Comparison of ENCODE assay signal across 9 mouse cellular contexts in the genomic region with DNA sequence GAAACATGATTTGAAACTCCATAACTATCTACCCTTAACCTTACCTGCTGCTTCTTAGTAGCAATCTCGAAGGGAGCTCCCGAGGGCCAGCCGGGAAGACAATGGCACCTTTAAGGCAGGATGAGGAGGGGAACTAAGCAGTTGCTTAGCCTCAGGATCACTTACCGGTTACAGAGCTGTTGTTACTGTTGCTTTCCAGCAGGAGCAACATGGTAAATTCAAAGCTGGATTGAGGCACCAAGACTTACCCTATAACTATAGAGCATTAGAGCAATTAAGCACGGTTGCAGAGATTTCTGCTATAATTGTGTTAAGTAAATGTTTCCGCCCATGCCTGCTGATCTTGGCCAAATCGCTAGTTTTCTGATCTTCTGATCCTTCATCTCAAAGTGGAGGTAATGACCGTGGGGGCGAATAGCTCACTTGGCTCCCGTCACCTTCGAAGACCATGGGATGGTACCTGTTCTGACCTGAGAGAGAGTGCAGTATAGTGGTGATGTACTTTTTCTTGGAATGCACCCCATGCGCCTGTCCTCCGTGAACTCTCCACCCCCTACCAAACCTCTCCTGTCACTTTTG. TPM values are rescaled to one million over a fixed set of nuclear protein-coding genes. Genes with fewer than 3 reads are reported as not detected.
DNase-seq lines count a peak whose midpoint lies in the region; ATAC-seq and TF ChIP-seq lines count a peak whose summit lies in the region.
"Had no signal": no experiment of that assay in that cellular context is flagged by ENCODE, and none has a peak within 500 bp of the region (broad histone marks: within the 10 kb centered on the region; RNA-seq: fewer than 3 reads in every experiment).

No protein-coding gene starts in this region.

- peaks cover 7% of the 10 kb centered on the region for H3K36me3 ChIP-seq in heart, embryonic 14.5 days (ENCODE audit: control insufficient read depth, insufficient read depth, low read length)
- no peaks in the 10 kb centered on the region for H3K36me3 ChIP-seq in hindbrain, postnatal 0 days (ENCODE audit: insufficient read depth, low read length)
- H3K36me3 ChIP-seq in midbrain, postnatal 0 days (ENCODE audit: insufficient read depth, low read length), result no peaks in the 10 kb centered on the region; the same call in 1 of the 2 replicates

- H3K4me1 ChIP-seq in heart, embryonic 14.5 days (ENCODE audit: control insufficient read depth in 2 of 2, insufficient read depth in 2 of 2, low read length in 2 of 2), result peaks cover 5 to 12% of the 10 kb centered on the region in 2 experiments; a peak in 2 of 4 replicates
- no peaks in the 10 kb centered on the region for H3K4me1 ChIP-seq in brown adipose tissue, adult 24 weeks (ENCODE audit: control insufficient read depth, insufficient read depth, insufficient read length, low read length)
- peaks cover 17% of the 10 kb centered on the region; the same call in 1 of the 2 replicates for H3K4me1 ChIP-seq in hindbrain, postnatal 0 days (ENCODE audit: insufficient read depth, low read length)
- H3K4me1 ChIP-seq in midbrain, postnatal 0 days (ENCODE audit: insufficient read depth, low read length), result peaks cover 29% of the 10 kb centered on the region; the same call in 1 of the 2 replicates

- no peaks in the 10 kb centered on the region for H3K9me3 ChIP-seq in heart, embryonic 14.5 days (ENCODE audit: control insufficient read depth, low read length)
- H3K9me3 ChIP-seq in hindbrain, postnatal 0 days (ENCODE audit: low read length), result no peaks in the 10 kb centered on the region
- no peaks in the 10 kb centered on the region for H3K9me3 ChIP-seq in midbrain, postnatal 0 days (ENCODE audit: low read length)

- WGBS in heart, embryonic 14.5 days, result 19% methylated on average over 13 of the region's 13 CpGs
- WGBS in hindbrain, postnatal 0 days, result 25% methylated on average over 13 of the region's 13 CpGs
- WGBS in midbrain, postnatal 0 days, result 15% methylated on average over 13 of the region's 13 CpGs

- peak overlapping the region; percentile 62 for H3K9ac ChIP-seq in heart, embryonic 14.5 days (ENCODE audit: low read length)
- H3K9ac ChIP-seq in hindbrain, postnatal 0 days (replicated peaks; ENCODE audit: low read length), result 0 out of 2 replicates have a peak overlapping the region, but pooled peaks have one; percentile 33
- H3K9ac ChIP-seq in midbrain, postnatal 0 days (replicated peaks; ENCODE audit: low read length, poor library complexity, severe bottlenecking), result no peak overlapping the region

- ATAC-seq in heart, embryonic 14.5 days (ENCODE audit: insufficient number of reproducible peaks, insufficient read depth, low FRiP score, low read depth), result no peak
- no peak for ATAC-seq in hindbrain, postnatal 0 days
- no peak for ATAC-seq in midbrain, postnatal 0 days (ENCODE audit: low FRiP score)
- ATAC-seq in frontal cortex, adult (ENCODE audit: low TSS enrichment), result no peak

- no peak for DNase-seq in heart, adult 8-10 months (ENCODE audit: low spot score)
- DNase-seq in hindbrain, postnatal 0 days (ENCODE audit: low spot score), result peak; percentile 46
- DNase-seq in midbrain, postnatal 0 days (ENCODE audit: low spot score), result no peak
- DNase-seq in right cerebral cortex, postnatal 10 days (ENCODE audit: low spot score in 2 of 2), result no peak
- DNase-seq in layer of hippocampus, postnatal 25 days (ENCODE audit: extremely low spot score in 1 of 2, low spot score in 1 of 2), result no peak

- peak; percentile 43; the same call in 1 of the 2 replicates for TF ChIP-seq CTCF in hindbrain, postnatal 0 days (IDR thresholded peaks at IDR 0.05; ENCODE audit: low read depth)
- peak; percentile 30; the same call in 1 of the 2 replicates for TF ChIP-seq CTCF in midbrain, postnatal 0 days (IDR thresholded peaks at IDR 0.05)

- peak overlapping the region; percentile 45 to 56 for H3K4me3 ChIP-seq in heart, embryonic 14.5 days (ENCODE audit: control insufficient read depth in 1 of 2, insufficient read depth in 1 of 2, low read depth in 1 of 2, low read length in 2 of 2)
- 0 out of 2 replicates have a peak overlapping the region, but pooled peaks have one; percentile 39 for H3K4me3 ChIP-seq in brown adipose tissue, adult 24 weeks (ENCODE audit: insufficient read depth, low read depth, low read length)
- peak overlapping the region; percentile 42 for H3K4me3 ChIP-seq in hindbrain, postnatal 0 days (ENCODE audit: low read length)
- peak overlapping the region; percentile 42 for H3K4me3 ChIP-seq in midbrain, postnatal 0 days (ENCODE audit: low read depth, low read length)

- no peak overlapping the region for H3K27ac ChIP-seq in heart, embryonic 14.5 days (replicated peaks in 1 of 2; ENCODE audit: control insufficient read depth in 1 of 2, insufficient read depth in 1 of 2, low read depth in 2 of 2, low read length in 2 of 2)
- no peak overlapping the region for H3K27ac ChIP-seq in brown adipose tissue, adult 24 weeks (replicated peaks; ENCODE audit: low read depth, low read length)
- no peak overlapping the region for H3K27ac ChIP-seq in hindbrain, postnatal 0 days
- no peak overlapping the region for H3K27ac ChIP-seq in midbrain, postnatal 0 days (ENCODE audit: low read depth, low read length)
- H3K27ac ChIP-seq: macrophage had no signal

- peaks cover 31% of the 10 kb centered on the region for H3K27me3 ChIP-seq in heart, embryonic 14.5 days (ENCODE audit: control insufficient read depth, insufficient read depth, low read length)
- H3K27me3 ChIP-seq in hindbrain, postnatal 0 days (ENCODE audit: insufficient read depth, low read length), result no peaks in the 10 kb centered on the region
- no peaks in the 10 kb centered on the region for H3K27me3 ChIP-seq in midbrain, postnatal 0 days (ENCODE audit: insufficient read depth, low read length)

- peak overlapping the region; percentile 75 for H3K4me2 ChIP-seq in heart, embryonic 14.5 days (ENCODE audit: low read length)
- peak overlapping the region; percentile 69 for H3K4me2 ChIP-seq in hindbrain, postnatal 0 days (ENCODE audit: low read depth, low read length)
- peak overlapping the region; percentile 93 for H3K4me2 ChIP-seq in midbrain, postnatal 0 days (ENCODE audit: low read depth, low read length, poor library complexity, severe bottlenecking)

RNA-seq across cellular contexts. Expression of a gene that starts 0.6 kb away (rescaled TPM):
- 1.8 and 2.2 TPM in 2 replicates for polyA plus RNA-seq in heart, embryonic 14.5 days (2014; fragmentation: Nextera tagmentation; extraction: Ambion mirVana)
- 1 to 10 TPM; 1.2 to 2.6 (median 2.0) TPM for total RNA-seq in heart, adult 8-10 months (2022)
- 0.44 TPM in 1 of 2 replicates, not detected in the other for polyA plus RNA-seq in brown adipose tissue, adult 24 weeks (2012; ENCODE audit: insufficient read depth, insufficient read length, missing spikeins)
- total RNA-seq in hindbrain, postnatal 0 days (2014; rRNA removed), result 3.8 and 4.3 TPM in 2 replicates
- 5.7 and 6.7 TPM in 2 replicates for polyA plus RNA-seq in hindbrain, postnatal 0 days (2015; fragmentation: Nextera tagmentation; extraction: Ambion mirVana)
- 7.2 and 7.6 TPM in 2 replicates for total RNA-seq in midbrain, postnatal 0 days (2014; rRNA removed)
- polyA plus RNA-seq in midbrain, postnatal 0 days (2015; fragmentation: Nextera tagmentation; extraction: Ambion mirVana), result 9.7 and 10.7 TPM in 2 replicates
- 1 to 10 TPM; 4.9 to 5.9 TPM for total RNA-seq in layer of hippocampus, postnatal 25 days (2021)

RNA-seq across cellular contexts. Expression of a gene that starts 9.7 kb away (rescaled TPM):
- polyA plus RNA-seq in heart, embryonic 14.5 days (2014; fragmentation: Nextera tagmentation; extraction: Ambion mirVana), result 24.3 and 26.7 TPM in 2 replicates
- total RNA-seq in heart, adult 8-10 months (2022), result 1 to 10 TPM; 3.8 to 4.4 (median 3.9) TPM
- 2.6 and 3.6 TPM in 2 replicates for polyA plus RNA-seq in brown adipose tissue, adult 24 weeks (2012; ENCODE audit: insufficient read depth, insufficient read length, missing spikeins)
- 21.6 and 23.3 TPM in 2 replicates for total RNA-seq in hindbrain, postnatal 0 days (2014; rRNA removed)
- 16.8 and 17.1 TPM in 2 replicates for polyA plus RNA-seq in hindbrain, postnatal 0 days (2015; fragmentation: Nextera tagmentation; extraction: Ambion mirVana)
- 22.1 and 29.3 TPM in 2 replicates for total RNA-seq in midbrain, postnatal 0 days (2014; rRNA removed)
- polyA plus RNA-seq in midbrain, postnatal 0 days (2015; fragmentation: Nextera tagmentation; extraction: Ambion mirVana), result 15.7 and 17.4 TPM in 2 replicates
- total RNA-seq in layer of hippocampus, postnatal 25 days (2021), result 1 to 10 TPM; 6.5 to 8.1 TPM
